Mouse (Mus musculus) cerebellum, postnatal 4 days (tissue): ENCODE data around the gene Adrb1.

ENCODE experiments used
- DNase-seq, 2 experiments: peaks; one replicate each; pipeline ENCODE4 v3.0.0; 2022; ENCODE audit warnings: low spot score in 2 of 2, mixed read lengths in 1 of 2

Adrb1 gene

GRCm38 (mm10) chr19:56721387-56722211, at the start of gene Adrb1:
Adrb1 (plus strand) TSS chr19:56722199.
- DNase-seq = peak; percentile 38

DNA sequence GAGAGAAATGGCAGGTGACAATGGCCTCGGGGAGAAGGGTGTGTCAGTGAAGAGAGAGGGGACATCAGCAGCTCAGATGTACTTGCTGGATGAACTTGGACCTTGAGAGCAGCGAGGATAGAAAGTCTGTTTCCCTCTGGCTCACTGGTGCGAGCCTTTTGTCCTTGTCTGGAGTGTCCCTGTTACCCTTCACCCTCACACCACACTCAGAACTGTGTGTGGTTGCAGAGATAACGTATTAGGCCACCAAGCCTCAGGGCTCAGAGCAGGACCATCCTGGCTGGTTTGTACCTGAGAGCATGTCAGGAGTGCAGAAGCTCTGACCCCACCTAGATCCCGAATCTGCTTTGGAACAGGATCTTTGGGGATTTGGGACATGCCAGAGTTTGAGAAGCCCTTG, 46.3 kb upstream of the Adrb1 start:
- DNase-seq = no peak

DNA sequence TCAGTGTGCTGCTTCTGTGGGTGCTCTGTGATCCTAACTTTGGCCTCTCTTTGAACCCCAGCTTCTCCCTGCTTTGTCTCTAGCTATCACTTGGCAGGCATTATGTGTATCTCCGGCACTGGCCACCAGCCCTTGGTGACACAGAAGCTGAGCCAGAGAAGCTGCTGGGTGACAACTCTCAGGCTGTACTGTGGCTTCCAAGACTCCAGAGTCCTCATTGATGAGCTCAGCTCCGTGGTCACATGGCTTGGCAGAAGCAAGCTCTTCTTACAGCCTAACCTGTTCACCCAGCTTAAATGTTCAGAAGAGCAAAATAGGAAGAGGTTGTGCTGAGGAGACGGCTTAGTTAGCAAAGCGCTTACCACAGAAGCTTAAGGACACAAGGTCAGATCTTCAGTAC, 45.5 kb upstream of the Adrb1 start:
- DNase-seq = no peak

DNA sequence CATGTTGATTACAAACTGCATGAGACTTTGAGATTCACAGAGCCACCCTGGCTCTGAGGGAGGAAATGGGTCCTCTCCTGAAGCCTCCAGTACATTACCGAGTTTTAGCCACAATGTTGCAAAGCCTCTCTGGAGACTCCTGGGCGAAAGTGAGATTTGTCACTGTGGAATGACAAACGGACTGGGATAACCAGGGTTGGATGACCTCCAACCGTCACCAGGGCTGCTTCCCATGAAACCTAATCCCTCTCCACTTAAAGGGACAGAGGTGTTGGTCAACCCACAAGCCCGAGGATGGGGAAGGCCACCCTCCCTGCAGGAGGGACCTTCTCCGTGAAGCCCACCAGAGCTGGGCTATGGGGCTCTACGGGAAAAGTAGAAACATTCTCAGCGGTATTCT, 44.4 kb upstream of the Adrb1 start:
- no peak for DNase-seq

DNA sequence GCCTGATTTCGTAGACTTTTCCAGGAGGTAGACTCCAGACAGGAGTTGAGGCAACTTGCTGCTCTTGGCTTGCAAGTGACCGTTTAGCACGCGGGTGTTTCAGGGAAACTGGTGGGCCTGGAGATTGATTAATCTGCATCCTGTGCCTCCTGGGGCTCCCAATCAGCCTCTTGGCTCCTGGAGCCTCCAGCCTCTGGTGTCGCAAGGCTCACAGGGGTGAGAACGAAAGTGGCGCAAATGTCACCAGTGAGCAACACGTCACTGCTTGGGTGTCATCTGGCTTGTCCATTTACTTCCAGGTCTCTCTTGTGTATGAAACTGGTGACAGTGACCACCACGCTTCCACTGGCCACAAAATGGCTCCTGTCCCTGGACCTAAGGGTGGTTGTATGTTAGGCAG, 43.5 kb upstream of the Adrb1 start:
- no peak for DNase-seq

DNA sequence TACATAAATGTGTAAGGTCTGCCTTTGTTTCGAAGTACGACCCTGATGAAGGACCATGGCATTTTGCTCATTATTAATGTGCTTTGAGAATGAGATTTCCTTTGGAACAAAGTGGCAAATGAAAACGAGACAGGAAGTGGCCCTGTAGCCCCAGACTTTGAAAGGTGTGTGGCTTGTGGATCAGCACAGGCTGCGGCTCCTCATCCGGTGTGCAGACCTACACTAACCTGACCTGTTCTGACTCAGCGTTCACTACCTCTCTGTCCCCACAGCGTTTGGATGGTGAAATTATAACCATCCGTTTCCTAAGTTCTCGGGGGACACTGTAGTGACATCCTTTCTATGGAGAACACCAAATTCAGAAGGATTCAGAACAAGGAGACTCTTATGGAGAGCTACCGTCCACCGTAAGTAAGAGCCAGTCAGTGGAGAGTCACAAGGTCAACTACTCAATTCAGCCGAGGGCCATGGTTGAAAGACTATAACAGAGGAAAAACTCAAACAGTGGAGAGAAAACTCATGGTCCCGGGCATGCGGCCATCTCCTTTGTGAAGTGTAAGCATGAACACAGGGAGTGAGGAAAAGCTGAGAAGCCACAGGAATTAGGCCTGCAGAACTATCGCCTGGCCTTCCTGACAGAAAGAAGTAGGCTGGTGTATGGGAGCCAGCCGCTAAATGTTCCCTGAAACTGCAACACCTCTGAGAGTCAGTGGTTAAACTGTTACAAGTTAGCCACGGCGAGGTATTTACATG, 42.6 kb upstream of the Adrb1 start:
- DNase-seq = no peak

DNA sequence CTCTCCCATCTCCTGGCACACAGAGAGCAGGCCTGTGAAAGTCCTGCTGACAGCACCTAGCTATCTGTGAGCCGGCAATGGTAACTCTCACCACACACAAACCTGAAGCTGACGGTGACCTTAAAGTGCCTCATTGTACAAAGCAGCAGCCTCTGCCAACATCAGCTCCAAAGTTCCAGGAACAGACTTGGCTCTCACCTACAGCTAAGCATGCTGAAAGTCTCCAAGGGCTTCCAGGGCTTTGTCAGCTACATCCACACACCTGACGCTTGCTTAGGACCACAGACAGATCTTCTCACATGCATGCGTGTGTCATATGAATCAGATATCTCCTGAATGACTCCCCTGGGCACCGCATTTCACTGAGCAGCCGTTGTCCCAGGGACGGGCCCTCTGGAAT, 42.0 kb upstream of the Adrb1 start:
- no peak for DNase-seq

- DNase-seq = no peak
Measured at GRCm38 (mm10) chr19:56682297-56682696, 39.7 kb upstream of the Adrb1 start.

DNA sequence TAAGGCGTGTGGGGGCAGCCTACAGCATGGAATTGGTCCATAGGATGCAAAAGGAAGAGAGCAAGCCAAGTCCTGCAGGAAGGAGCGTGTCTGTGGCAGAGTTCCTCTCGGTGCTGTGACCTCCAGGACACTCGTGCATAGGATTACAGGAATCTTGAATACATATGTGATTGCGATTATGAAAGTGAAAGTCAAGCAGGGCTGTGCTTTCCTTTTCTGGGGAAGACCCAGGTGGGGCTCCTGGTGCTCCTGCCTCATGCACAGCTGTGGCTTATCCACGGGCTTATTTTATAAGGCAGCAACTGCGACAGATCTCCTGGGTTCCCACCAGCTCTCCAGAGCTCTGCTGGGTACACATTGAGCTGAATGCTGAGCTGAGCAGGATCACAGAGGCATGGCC, 39.2 kb upstream of the Adrb1 start:
- no peak for DNase-seq

GRCm38 (mm10) chr19:56685515-56685914, 36.5 kb upstream of the Adrb1 start:
- DNase-seq = no peak

DNA sequence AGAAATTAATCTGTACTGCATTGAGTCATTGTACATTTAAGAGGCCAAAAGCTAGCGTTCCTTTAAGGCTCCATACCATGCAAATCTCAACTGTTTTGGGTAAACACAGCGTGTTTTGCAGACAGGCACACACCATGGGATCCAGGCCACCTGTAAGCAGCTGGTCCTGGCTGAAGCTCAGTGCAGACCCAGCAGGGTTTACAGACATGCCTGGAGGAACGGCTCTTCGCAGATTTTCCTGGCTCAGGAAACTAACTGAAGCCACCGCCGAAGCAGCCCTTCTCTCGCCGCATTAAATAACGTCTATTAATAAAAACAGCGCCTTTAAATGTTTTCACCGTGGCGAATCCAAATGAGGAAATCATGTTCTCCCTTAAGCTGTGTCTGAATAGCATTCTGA, 35.8 kb upstream of the Adrb1 start:
- DNase-seq = no peak

DNA sequence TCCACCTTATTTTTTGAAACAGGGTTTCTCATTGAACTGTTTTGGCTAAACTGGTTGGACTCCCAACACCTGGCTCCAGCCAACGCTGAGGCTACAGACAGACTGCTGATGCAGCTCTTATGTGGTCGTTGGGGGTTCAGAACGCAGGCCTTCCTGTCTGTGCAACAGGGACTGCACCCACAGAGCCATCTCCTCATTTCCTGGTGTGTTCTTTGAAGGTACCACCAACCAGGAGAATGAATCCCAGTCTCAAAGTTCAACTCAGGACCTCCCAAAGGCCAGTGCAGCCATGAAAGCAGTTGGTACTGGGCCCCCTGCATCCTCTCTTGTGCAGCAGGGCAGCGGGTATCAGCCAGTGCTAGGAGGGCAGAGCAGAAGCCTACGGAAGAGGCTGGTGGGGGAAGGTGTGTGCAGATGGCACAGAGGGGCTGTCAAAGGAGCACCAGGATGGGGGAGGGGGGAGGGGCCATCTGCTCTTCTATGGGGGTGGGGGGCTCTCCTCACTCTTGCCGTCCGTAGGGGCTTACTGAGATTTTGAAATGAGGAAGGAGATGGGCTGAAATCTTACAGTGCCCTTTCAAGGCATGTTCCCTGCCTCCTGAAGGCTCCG, 34.9 kb upstream of the Adrb1 start:
- DNase-seq = no peak

DNA sequence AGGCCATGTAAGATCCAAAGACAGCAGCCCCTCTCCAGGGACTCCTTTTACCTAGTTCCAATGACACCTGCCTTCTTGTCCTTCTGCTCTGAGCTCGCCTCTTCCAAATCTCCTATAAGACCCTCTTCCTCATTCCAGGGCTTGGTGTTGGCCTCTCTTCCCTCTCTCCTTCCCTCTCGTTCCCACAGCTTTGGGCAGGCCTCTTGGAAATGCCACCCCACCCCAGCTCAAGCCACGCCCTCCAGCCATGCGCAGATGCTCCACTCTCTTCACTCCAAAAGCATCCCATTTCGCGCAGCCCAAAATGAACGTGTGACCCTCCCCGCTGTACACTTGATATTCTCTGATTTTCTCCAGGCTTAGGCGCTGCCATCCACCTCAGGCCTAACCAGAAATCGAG, 34.3 kb upstream of the Adrb1 start:
- no peak for DNase-seq

GRCm38 (mm10) chr19:56688661-56689335, 33.2 kb upstream of the Adrb1 start:
- no peak for DNase-seq

DNA sequence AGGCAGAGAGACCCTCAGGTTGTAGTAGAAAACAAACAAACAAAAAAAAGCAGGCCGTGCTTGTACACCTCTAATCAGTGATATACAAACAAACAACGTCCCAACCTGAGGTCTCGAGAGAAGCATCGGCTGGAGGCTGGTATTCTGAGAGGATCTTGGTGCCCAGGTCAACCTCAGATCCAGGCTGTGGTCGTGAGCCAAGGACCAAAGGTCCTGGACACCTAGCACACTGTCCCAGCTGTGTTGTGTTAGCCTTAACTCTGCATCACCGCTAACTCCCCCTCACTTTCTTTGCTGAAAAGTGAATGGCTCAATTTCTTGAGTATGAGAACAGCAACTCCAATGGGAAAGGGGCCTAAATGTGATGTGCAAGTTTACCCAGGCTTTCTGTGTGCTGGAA, 32.5 kb upstream of the Adrb1 start:
- DNase-seq = no peak

DNA sequence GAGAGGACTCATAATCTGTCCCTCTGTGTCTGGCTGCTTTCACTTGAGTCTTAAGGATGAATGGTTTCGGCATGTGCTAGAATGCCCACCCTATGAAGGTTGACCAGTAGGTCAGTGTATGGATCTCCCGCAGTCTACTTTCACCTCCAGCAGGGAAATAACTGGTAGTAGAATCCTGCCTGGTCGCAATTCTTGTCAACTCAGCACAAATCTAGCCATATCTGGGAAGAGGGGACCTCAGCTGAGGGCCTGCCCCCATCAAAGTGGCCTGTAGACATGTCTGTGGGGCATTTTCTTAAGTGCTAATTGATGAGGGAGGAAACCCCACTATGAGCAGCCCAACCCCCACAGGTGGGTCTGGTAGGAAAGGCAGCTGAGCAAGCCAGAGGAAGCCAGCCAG, 30.9 kb upstream of the Adrb1 start:
- DNase-seq = no peak

DNA sequence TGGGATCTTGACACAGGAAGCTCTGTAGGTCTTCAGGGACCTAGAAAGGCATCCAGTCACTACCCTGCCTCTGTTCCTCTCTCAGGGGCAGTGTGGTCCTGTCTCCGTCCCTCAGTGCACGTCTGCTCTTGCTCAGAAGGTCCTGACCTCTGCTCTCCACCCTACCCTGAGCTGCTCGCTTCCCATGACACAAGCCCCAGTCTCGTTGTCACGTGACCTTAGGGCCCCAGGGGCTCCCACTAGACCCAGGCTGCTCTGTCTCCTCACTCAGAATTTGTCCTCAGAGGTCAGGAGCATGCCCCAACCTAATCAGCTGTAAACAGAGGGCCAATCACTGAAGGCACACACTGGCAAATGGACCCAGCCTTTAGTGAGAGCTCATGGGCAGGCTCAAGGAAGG, 29.5 kb upstream of the Adrb1 start:
- no peak for DNase-seq

GRCm38 (mm10) chr19:56697370-56698144, 24.4 kb upstream of the Adrb1 start:
- no peak for DNase-seq

DNA sequence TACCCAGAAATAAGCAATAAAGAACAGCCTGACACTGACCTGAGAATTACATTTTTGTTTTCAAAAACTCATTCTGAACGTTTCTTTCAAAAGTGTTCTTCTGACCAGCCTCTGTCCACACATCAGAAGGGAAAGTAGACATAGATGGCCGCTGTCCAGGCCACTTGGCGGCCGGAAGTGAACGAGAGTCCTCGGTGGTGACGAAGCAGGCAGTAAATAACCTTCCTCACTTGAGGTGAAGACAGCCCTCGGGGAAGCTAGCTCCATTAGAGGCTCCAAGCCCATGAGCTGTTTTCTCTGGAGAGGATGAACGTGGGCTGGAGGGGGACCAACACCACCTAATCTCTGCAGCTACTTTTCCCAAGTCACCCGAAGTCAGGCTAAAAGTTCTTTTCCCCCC, 21.2 kb upstream of the Adrb1 start:
- DNase-seq = no peak

GRCm38 (mm10) chr19:56701404-56702033, 20.5 kb upstream of the Adrb1 start:
- DNase-seq = peak in 1 of 2 experiments; percentile 22

DNA sequence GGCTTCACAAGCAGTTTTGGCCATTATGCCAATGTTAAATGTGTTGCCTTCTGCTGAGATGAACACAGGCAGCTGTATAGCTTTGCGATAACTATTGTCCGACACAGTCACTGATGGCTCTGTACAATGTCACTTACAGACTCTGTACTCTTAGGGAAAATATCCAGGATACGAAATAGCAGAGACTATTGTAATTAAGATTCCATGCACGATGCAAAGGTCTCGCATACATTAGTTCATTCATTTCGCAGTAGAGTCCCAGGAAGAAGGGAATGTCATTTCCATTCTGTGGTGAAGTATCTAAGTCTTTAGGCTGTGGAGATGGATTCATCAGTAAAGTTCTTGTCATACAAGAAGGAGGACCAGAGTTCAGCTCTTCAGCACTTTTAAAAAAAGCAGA, 20.0 kb upstream of the Adrb1 start:
- DNase-seq = no peak
